Mouse (Mus musculus): ENCODE results near the gene Olfr1370.

DNA sequence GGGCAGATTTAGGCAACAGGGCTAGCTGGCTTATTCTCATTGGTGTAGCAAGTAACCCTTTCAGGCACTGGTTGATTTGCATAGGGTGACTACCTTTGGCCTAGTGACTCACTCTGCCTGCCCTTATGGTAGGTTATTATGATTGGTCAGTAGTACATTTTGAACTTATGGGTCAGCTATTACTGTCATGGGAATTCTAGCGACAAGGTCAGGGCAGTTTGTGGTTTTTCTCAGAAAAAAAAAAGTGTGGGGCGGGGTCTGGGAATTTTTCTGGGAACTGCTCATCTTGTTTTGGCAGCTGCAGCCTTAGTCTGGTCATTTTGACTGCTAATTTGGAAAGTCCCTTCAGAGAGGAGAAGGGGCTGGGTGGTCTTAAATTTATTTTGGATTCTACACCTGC is 8.7 kb downstream of the Olfr1370 start:
- TF ChIP-seq CTCF (IDR thresholded peaks at IDR 0.05; ENCODE audit: borderline replicate concordance, insufficient read depth, low read depth, low read length) (no peak), POLR2A (IDR thresholded peaks at IDR 0.05; ENCODE audit: borderline replicate concordance, insufficient read depth, low read length) (no peak)

Data from cerebellum, adult 2 months (tissue).